Mouse (Mus musculus) liver, embryonic 14.5 days (tissue): ENCODE data around the gene Atp13a2. TPM values are rescaled to one million over a fixed set of nuclear protein-coding genes. Genes with fewer than 3 reads are reported as not detected.

Experiments used
- ATAC-seq: fragments of 200-750 bp; cut with Nextera tagmentation; 2 replicates; pipeline ENCODE4 v1.8.0; 2017; ENCODE audit warnings: moderate number of reproducible peaks, mild to moderate bottlenecking, moderate library complexity; ENCODE audit not compliant: insufficient read depth
- DNase-seq, 3 experiments: peaks; one replicate each; pipeline ENCODE4 v3.0.0-alpha.2; 2012 to 2013; ENCODE audit warnings: low read depth in 3 of 3, low spot score in 3 of 3
- H3K27ac ChIP-seq: fragments of 300-500 bp; sonication (generic); 2 replicates; pipeline ENCODE4 v1.5.1; 2014; ENCODE audit warnings: moderate library complexity, mild to moderate bottlenecking, control low read depth, inconsistent platforms
- H3K27me3 ChIP-seq: fragments of 300-500 bp; sonication (generic); 2 replicates; pipeline ENCODE4 v1.6.1; 2014; ENCODE audit warnings: mild to moderate bottlenecking, low read length, moderate library complexity; ENCODE audit not compliant: control insufficient read depth, insufficient read depth
- H3K36me3 ChIP-seq: fragments of 300-500 bp; sonication (generic); replicated peaks from 2 replicates; pipeline ENCODE4 v1.6.1; 2014; ENCODE audit warnings: low read depth; ENCODE audit not compliant: control insufficient read depth, insufficient read depth
- H3K4me1 ChIP-seq, 2 experiments: fragments of 200-500 bp in 1 of 2; fragments of 300-500 bp in 1 of 2; sonication (generic) in 1 of 2; replicated peaks; 2 replicates each; pipeline ENCODE4 v1.6.1; 2012 to 2014; ENCODE audit warnings: antibody characterized with exemption in 1 of 2, inconsistent platforms in 1 of 2, low read length in 1 of 2; ENCODE audit not compliant: control insufficient read depth in 2 of 2, insufficient read depth in 2 of 2
- H3K4me2 ChIP-seq: fragments of 300-500 bp; sonication (generic); 2 replicates; pipeline ENCODE4 v1.6.1; 2014; ENCODE audit warnings: low read depth, mild to moderate bottlenecking, control low read depth, moderate library complexity
- H3K4me3 ChIP-seq, 2 experiments: fragments of 200-500 bp in 1 of 2; fragments of 300-500 bp in 1 of 2; sonication (generic) in 1 of 2; 2 replicates each; pipeline ENCODE4 v1.5.1; 2012 to 2014; ENCODE audit warnings: low read depth in 2 of 2, low read length in 2 of 2, mild to moderate bottlenecking in 2 of 2, control low read depth in 1 of 2, inconsistent platforms in 1 of 2, moderate library complexity in 1 of 2; ENCODE audit not compliant: insufficient read depth in 1 of 2
- H3K9ac ChIP-seq: fragments of 300-500 bp; sonication (generic); replicated peaks from 2 replicates; pipeline ENCODE4 v1.6.1; 2014; ENCODE audit warnings: mild to moderate bottlenecking, control low read depth, moderate library complexity
- H3K9me3 ChIP-seq: fragments of 300-500 bp; sonication (generic); 2 replicates; pipeline ENCODE4 v1.6.1; 2016; ENCODE audit warnings: low read length, mixed read lengths; ENCODE audit not compliant: control insufficient read depth
- CTCF ChIP-seq: IDR thresholded peaks from 2 replicates; pipeline ENCODE4 v1.5.1; 2016; ENCODE audit warnings: antibody characterized with exemption, low read depth, control low read depth
- EP300 ChIP-seq: IDR thresholded peaks from 2 replicates; pipeline ENCODE4 v1.6.1; 2016; ENCODE audit warnings: antibody characterized with exemption, low read depth
- WGBS: fragments of 180-500 bp; shearing (Covaris S2); extraction: QIAGEN DNeasy Blood & Tissue Kit; methylation state at CpG from one replicate; pipeline ENCODE4 v1.1.7; 2014; ENCODE audit not compliant: insufficient replicate concordance; 5-methylcytosine and 5-hydroxymethylcytosine counted together
- polyA plus RNA-seq, 2 experiments: library from polyadenylated mRNA; depleted of rRNA in 1 of 2; stranded (reverse) in 1 of 2; unstranded in 1 of 2; fragments of >200 nt; fragmentation: Nextera tagmentation in 1 of 2; extraction: Ambion mirVana in 1 of 2; gene quantifications; 2 replicates each; pipeline versions ENCODE4 v1.2.1 to v1.2.3; 2012 to 2014

Gene Atp13a2
- polyA plus RNA-seq, 2 experiments = 11.4 to 17.9 TPM

- WGBS = 83% methylated on average over 2 of the region's 2 CpGs
- H3K9ac ChIP-seq = no peak overlapping the region
- peaks cover 0 to 14% of the 10 kb centered on the region in 2 experiments; a peak in 2 of 4 replicates for H3K4me1 ChIP-seq
- H3K4me2 ChIP-seq = no peak overlapping the region
- no peak overlapping the region for H3K4me3 ChIP-seq
- no peak for DNase-seq
- no peaks in the 10 kb centered on the region for H3K27me3 ChIP-seq
- H3K27ac ChIP-seq = no peak overlapping the region
- peaks cover 6% of the 10 kb centered on the region for H3K36me3 ChIP-seq
- TF ChIP-seq EP300 = no peak
- peak; percentile 73 for TF ChIP-seq CTCF
- H3K9me3 ChIP-seq = no peaks in the 10 kb centered on the region
- ATAC-seq = no peak
Measured at GRCm38 (mm10) chr4:140981605-140982004, 5.1 kb upstream of the Atp13a2 start.

DNA sequence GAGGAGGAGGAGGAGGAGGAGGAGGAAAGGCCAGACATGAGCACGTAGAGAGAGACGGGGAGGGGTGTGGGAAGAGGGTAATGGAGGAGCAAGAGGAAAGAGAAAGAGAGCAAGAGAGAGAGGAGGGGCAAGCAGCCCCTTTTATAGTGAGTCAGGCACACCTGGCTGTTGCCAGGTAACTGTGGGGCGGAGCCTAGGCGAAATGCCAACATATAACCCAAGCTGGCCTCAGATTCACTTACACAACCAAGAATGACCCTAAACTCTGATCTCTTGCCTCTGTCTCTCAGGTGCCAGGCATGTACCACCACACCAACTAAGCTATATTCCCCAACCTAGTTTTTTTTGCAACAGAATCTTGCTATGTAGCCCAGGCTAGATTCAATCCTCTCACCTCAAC lies 3.9 kb upstream of the Atp13a2 start:
- DNase-seq (no peak), ATAC-seq (no peak)
- Histone ChIP-seq H3K4me2 (no peak overlapping the region), H3K9ac (no peak overlapping the region), H3K4me3 (no peak overlapping the region), H3K27me3 (no peaks in the 10 kb centered on the region), H3K27ac (peak overlapping the region; percentile 16; the same call in 1 of the 2 replicates), H3K9me3 (no peaks in the 10 kb centered on the region), H3K4me1 (peaks cover 0 to 13% of the 10 kb centered on the region in 2 experiments; a peak in 2 of 4 replicates), H3K36me3 (peaks cover 6% of the 10 kb centered on the region)
- WGBS = 39% methylated on average over 4 of the region's 4 CpGs
- TF ChIP-seq EP300 (no peak), CTCF (no peak)

DNA sequence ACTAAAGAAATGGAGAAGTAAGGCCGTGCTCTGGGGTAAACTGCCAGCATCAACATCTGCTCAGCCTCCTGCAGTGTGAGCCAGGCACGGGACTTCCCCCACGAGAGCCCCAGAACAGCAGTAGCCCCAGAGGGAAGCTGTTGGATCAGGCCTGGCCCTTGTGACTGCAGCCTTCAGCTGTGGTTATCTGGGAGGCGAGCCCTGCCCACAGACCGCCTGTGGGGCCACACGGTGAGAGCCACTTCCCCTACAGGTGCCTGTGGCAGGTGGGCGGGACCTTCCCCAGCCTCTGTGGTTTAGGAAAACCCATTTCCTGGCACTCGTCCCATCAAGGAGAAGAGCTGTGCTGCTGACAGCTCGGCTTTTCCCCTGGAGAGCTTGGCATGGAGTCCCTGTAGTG lies 3.2 kb upstream of the Atp13a2 start:
- DNase-seq (peak; percentile 28 to 39 (median 39)), ATAC-seq (peak; percentile 17; the same call in 1 of the 2 replicates)
- 1% methylated on average over 9 of the region's 9 CpGs for WGBS
- Histone ChIP-seq H3K27ac (no peak overlapping the region), H3K9me3 (no peaks in the 10 kb centered on the region), H3K4me2 (no peak overlapping the region), H3K4me3 (no peak overlapping the region), H3K4me1 (peaks cover 0 to 13% of the 10 kb centered on the region in 2 experiments; a peak in 2 of 4 replicates), H3K27me3 (no peaks in the 10 kb centered on the region), H3K9ac (no peak overlapping the region), H3K36me3 (peaks cover 6% of the 10 kb centered on the region)
- TF ChIP-seq EP300 = no peak
- TF ChIP-seq CTCF = no peak

DNA sequence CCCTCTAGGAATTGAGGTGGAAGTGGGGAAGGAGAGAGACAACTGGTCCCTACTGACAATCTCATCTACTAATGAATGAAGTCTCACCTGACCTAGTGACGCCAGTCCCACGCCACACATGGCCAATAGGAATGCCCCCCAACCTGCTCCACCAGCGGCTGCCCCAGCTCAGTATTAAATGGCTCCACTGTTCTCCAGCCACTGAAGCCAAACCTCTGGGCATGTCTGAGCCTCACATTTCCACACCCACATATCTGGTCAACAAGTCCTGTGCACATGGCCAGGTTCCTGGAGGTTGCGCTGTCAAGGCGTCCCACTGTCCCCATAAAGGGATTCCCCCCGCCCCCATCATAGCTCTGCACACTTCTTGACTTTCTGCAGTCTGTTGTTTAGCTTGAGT lies 2.1 kb upstream of the Atp13a2 start:
- no peak for DNase-seq
- WGBS = 71% methylated on average over 6 of the region's 6 CpGs
- no peak for ATAC-seq
- H3K9ac ChIP-seq = no peak overlapping the region
- TF ChIP-seq EP300 = no peak
- TF ChIP-seq CTCF = no peak
- H3K4me2 ChIP-seq = no peak overlapping the region
- H3K27me3 ChIP-seq = no peaks in the 10 kb centered on the region
- no peak overlapping the region for H3K27ac ChIP-seq
- H3K36me3 ChIP-seq = no peaks in the 10 kb centered on the region
- H3K9me3 ChIP-seq = no peaks in the 10 kb centered on the region
- H3K4me3 ChIP-seq = no peak overlapping the region
- H3K4me1 ChIP-seq = peaks cover 0 to 13% of the 10 kb centered on the region in 2 experiments; a peak in 2 of 4 replicates

DNA sequence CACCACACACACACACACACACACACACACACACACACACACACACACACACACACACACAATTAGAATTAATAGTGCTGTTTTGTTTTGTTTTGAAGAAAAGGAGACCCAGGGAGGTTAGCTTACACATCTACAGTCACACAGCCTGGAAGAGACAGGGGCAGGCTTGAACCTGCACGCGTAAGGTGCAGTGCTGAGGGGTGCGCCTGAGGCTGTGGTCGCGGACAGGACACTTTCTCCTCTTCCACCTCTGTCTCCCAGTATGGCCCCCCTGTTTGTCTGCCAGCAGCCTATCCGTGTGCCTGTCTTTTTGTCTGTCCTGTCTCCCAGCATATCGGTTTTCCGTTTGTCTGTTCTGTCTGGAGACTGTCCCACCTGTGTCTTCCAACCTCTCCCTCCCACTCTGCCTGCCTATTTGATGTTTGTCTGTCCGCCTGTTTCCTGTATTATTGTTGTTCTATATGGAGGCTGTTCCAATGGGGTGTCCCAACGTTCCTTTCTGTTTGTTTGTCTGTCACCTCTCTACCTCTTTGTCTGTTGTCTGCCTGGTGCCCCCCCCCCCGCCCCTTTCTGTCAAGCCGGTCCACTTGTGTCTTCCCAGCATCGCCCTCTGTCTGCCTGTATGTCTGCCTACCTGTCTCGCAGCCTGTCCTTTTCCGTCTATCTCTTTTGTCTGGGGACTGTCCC lies 506 bp upstream of the Atp13a2 start:
- Histone ChIP-seq H3K9me3 (no peaks in the 10 kb centered on the region), H3K27me3 (no peaks in the 10 kb centered on the region), H3K4me3 (peak overlapping the region; percentile 64 to 71), H3K4me2 (peak overlapping the region; percentile 92), H3K36me3 (no peaks in the 10 kb centered on the region), H3K4me1 (peaks cover 0 to 13% of the 10 kb centered on the region in 2 experiments; a peak in 2 of 4 replicates), H3K9ac (no peak overlapping the region), H3K27ac (no peak overlapping the region)
- DNase-seq (no peak), ATAC-seq (peak; percentile 17; the same call in 1 of the 2 replicates)
- TF ChIP-seq EP300 (no peak), CTCF (peak; percentile 46)
- 27% methylated on average over 15 of the region's 15 CpGs for WGBS
